Mouse (Mus musculus) lung, postnatal 36 days (tissue): Measurements from ENCODE around the gene Ankrd23.

ENCODE experiments used
- DNase-seq: peaks from one replicate; pipeline ENCODE4 v3.0.0; 2022; ENCODE audit warnings: mixed read lengths

Gene Ankrd23

DNA sequence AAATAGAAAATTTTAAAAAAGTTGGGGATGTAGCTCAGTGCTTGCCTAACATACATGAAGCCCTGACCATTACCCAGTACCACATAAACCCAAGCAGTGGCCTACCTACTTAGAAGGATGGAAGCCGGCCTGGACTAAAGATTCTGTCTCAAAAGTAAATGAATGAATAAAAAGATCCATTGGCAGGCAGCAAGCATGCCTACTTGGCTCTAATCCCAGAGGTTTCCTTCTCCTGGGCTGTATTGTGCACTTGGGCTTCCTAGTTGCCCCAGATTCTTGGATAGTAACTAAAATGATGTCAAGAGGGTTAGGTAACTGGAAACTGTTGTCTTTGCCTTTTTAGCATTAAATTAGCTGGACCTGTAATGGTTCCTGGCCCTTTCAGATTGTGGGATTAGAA lies 23.4 kb downstream of the Ankrd23 start:
- peak; percentile 38 for DNase-seq

- DNase-seq = no peak
These were observed 23.8 kb downstream of the Ankrd23 start for GRCm38 (mm10) chr1:36512966-36513280.

DNA sequence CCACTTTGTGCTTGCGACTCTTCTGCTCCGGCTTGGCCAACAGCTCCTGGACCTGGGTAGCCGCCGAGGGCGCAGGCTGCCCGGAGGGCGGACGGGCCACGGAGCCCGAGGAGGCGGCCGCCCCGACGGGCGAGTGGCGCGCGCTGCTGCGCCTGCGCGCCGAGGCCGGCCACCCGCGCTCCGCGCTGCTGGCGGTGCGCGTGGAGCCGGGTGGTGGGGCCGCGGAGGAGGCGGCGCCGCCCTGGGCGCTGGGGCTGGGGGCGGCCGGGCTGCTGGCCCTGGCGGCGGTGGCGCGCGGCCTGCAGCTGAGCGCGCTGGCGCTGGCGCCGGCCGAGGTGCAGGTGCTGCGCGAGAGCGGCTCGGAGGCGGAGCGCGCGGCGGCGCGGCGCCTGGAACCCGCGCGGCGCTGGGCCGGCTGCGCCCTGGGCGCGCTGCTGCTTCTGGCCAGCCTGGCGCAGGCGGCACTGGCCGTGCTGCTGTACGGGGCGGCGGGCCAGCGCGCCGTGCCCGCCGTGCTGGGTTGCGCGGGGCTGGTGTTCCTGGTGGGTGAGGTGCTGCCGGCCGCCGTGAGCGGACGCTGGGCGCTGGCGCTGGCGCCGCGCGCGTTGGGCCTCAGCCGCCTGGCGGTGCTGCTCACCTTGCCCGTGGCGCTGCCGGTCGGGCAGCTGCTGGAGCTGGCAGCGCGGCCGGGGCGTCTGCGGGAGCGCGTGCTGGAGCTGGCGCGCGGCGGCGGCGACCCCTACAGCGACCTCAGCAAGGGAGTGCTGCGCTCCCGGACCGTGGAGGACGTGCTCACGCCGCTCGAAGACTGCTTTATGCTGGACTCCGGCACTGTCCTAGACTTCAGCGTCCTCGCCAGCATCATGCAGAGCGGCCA lies 24.4 kb downstream of the Ankrd23 start:
- peak; percentile 21 for DNase-seq

- peak; percentile 99 for DNase-seq
These were observed 25.2 kb downstream of the Ankrd23 start, which contains the start of gene Cnnm3 for GRCm38 (mm10) chr1:36511289-36512021. Cnnm3 (plus strand) TSS chr1:36511867.

DNA sequence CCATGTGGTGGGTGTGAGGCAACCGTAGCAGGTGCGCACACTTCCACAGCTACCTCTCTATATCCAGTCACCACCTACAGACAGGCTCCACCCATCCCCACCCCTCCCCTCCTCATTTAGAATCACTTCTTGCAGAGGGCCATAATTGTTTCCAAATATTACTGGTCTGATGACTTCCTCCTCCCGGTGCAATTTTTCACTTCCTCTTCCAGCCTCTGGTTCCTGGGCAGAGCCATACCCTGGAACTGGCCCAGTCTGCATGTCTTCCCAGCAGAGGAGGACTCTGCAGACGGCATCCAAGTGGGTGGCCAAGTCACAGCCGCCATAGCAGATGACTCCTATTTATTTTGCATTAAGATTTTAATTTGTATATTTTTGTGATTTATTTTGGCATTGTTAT lies 28.4 kb downstream of the Ankrd23 start:
- peak; percentile 35 for DNase-seq

DNA sequence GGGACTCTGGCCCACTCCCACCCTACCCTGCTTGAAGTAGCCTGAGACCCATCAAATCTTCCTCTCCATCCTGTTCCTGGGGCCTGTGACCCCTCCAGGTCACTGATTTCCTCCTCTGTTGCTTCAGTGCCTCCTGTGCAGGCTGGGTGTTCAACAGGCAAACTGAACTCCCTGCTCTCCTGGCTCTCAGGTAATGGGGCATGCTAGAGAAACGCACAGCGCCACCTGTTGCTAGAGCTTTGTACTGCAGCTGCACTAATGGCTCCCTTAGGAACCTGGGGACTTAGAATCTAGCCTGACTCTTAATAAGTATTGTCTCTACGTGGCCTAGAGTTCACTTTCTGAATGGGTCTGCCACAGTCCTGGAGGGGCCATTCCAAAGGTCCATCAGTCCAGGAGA lies 35.4 kb downstream of the Ankrd23 start:
- DNase-seq = peak; percentile 87

GRCm38 (mm10) chr1:36497312-36497711 lies 39.4 kb downstream of the Ankrd23 start:
- no peak for DNase-seq

GRCm38 (mm10) chr1:36496719-36497118 lies 40.0 kb downstream of the Ankrd23 start:
- DNase-seq = peak; percentile 28

DNA sequence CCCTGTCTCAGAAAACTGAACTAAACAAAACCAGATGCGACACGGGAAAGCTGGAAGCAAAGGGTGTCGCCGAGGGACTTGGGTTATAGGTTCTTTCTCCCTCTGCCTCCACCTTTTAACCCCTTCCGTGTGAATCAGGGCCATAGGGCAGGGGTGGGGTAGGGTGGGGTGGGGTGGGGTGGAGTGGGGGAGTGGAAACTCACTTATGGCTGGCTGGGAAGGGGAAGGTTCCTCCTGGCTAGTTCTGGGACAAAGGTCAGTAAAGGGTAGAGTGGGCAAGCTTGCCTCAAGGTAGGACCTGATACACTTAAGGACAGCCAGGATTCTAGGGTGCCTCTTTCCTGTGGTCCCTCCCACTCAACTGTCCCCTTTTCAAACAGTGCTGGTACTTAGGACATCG lies 43.4 kb downstream of the Ankrd23 start:
- DNase-seq = no peak

DNA sequence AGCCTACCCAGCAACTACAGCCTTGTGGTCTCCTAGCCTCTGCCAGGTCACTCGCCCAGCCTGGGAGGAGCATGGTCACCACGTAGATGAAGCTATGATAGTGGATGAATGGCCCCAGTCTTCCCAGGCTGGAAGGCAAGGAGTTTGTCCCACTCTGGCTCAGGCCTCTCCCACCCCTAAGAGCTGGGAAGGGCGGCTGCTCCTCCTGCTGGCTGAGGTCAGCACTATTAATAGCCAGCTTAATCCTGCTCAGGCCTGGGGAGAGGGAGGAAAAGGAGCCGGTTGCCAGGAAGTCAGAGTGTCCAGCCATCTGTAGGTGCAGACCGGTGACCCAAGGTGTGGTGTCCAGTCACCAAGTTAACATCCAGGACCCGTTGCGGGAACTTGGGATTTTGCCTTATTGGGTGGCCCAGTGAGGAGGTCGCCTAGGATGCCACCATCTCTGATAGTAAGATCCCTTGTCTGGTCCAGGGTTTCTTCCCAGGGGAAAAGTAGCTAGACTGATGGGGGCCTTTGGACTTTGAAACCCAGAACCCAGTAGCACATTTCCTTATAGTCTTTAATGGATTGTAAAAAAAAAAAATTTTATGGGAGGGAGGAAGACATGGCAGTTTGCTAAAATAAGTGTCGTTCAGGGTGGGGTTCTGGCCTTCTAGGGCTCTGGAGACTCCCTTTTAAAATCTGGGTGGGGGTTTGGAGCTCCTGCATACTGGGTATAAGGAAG lies 44.1 kb downstream of the Ankrd23 start:
- DNase-seq = peak; percentile 66

GRCm38 (mm10) chr1:36489661-36490060 lies 47.0 kb downstream of the Ankrd23 start:
- DNase-seq = no peak

GRCm38 (mm10) chr1:36487111-36487510 lies 49.6 kb downstream of the Ankrd23 start:
- no peak for DNase-seq

DNA sequence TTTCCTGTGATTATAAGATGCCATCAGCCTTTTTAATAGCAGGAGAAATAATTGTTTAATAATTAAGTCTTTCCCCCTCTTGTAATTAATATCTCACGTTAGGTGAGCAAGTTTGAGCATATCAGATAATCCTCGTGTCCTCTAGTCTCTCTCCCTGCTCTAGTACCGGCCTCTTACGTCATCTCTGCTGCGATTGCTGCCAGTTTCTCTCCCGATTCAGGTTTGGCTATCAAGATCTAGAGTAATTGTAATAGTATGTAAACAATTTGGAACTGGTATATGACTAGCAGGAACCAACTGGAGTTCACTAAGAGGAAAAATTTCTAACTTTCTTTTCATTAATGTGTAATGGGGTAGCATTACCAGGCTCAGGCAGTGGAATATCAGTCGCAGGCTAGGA lies 51.6 kb downstream of the Ankrd23 start:
- DNase-seq = no peak

GRCm38 (mm10) chr1:36483825-36484224 lies 52.9 kb downstream of the Ankrd23 start:
- no peak for DNase-seq
